Mouse (Mus musculus): ENCODE measurements around the gene Pcmt1.

Gene Pcmt1

DNA sequence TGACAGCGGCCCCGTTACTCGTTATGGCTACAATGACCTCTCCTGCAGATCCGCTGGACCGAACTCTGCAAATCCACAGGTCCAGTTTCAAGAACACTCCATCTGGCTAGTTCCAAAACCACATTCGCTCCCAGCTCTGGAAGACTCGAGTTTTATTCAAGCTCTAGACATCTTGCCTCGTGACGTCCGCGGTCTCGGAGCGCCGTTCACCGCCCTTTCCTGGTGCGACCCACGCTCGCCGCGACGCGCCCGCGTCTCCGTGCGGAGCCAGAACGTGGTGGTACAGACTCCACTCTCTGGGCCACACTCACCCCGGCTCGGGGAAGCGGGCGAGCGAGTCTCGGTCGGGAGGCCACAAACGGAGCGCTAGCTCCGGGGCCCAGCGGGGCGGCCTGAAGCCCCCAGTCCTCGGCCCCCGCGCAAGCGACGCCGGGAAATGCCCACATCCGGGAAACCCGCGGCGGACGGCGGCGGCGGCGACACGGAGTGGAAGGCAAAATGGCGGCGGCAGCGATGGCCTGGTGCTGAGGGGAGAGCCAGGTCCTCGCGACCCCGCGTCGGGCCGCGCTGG, at the start of gene Pcmt1, which contains the start of gene Lats1:
Pcmt1 (minus strand) TSS at position 406 of the 571 bp plus-strand sequence.
Lats1 (plus strand) TSS at position 484 of the 571 bp plus-strand sequence.
- peak; percentile 93 to 95 for DNase-seq

DNA sequence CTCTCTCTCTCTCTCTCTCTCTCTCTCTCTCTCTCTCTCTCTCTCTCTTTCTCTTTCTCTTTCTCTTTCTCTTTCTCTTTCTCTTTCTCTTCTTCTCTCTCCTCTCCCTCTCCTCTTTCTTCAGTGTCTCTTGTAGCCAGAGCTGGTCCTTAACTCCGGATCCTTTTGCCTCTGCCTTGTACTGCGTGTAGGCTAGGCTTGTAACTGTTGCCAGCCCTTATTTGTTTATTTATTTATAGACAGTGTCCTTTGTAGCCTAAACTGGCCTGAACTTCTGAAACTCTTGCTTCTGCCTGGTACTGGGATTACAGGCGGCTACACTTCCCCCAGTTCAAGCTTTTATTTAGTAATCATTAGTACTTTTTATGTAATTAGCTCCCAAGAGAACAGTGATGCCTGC, 46.1 kb upstream of the Pcmt1 start:
- no peak for DNase-seq

DNA sequence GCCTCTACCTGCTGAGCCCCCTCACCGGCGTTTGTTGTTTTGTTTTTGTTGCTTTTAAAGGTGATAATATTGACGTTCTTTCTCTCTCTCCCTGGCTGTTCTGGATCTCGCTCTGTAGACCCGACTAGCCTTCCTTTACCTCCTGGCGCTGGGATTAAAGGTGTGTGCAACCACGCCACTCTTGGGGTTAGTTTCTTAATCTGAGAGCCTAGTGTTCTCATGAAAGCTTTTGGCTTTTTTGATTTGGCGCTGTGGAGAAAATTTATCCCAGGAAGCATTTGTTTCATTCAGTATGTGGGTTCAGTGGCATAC, 45.5 kb upstream of the Pcmt1 start:
- no peak for DNase-seq

DNA sequence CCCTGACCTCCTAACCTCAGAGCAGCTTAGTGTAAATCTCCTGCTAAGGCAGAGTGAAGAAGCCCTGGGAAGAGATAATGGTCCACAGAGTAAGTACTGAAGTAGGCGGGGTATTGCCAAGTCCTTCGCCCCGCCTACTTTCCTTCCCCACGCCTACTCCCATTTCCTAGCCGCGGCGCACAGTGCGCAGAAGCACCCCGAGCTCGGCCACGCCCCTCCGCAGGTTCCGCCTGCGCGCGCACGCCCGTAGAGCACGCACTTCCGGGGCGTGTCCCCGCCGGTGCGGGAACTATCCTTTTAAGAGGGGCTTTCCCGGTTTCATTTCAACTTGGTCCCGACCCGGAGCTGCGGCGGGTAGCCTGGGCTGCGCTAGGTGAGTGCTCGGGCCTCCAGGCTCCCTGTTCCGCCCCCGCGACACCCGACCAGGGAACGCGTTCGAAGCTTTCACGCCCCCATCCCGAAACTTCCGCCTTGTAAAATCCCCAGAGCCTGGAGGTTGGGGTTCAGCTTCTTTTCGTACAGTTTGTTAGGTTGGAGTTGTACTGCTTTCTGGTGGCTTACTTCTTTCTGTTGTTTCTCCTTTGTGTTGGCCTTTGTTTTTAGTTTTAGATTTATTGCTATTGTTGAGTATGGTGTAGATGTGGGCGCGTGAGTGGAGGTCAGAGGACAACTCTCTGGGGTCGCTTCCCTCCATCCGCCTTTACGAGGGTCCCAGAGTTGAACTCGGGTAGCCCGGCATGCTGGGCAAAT, 45.0 kb upstream of the Pcmt1 start, which contains the start of gene Katna1:
Katna1 (plus strand) TSS at position 250 of the 750 bp plus-strand sequence.
- peak; percentile 97 to 98 for DNase-seq

DNA sequence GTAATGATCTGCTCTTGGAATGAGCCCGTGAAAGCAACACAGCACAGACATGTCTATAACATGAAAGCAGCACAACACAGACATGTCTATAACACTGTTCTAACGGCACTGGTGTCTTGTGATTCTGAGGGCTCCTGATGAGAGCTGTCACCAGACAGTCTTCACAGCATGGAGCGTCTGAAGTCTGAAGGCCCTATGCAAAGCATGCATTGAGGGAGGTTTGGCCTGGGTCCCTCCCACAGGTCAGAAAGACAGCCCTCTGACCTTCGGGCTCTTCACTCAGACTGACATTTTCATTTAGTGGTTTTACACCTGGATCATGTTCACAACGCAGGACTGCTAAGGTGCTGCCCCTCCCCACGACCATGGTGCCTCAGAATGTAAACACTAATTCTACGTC, 34.1 kb upstream of the Pcmt1 start:
- no peak for DNase-seq

DNA sequence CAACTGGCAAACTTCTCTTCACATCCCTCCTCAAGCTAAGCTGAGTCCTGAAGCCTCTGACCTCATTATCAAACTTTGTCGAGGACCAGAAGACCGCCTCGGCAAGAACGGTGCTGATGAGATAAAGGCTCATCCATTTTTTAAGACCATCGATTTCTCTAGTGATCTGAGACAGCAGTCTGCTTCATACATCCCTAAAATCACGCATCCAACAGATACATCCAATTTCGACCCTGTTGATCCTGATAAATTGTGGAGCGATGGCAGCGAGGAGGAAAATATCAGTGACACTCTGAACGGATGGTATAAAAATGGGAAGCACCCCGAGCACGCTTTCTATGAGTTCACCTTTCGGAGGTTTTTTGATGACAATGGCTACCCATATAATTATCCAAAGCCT, 31.6 kb upstream of the Pcmt1 start:
- no peak for DNase-seq

DNA sequence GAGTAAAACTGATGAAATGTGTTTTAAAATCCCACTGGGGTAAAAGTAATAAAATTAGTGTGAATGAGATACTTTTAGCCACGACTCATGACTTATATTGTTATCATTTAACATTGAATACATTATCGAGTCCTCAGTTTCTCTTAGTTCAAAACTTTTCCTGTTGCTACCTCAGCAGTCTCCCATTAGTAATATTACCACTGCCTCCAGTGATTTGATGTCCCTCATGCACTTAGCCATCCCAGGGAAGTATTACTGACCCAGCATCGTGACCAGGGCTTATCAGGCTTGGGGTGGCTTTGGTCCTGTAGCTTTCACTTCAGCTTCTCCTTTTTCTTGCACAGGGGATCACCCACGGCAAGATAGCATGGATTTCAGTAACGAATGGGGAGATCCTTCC, 29.2 kb upstream of the Pcmt1 start:
- DNase-seq, result no peak

DNA sequence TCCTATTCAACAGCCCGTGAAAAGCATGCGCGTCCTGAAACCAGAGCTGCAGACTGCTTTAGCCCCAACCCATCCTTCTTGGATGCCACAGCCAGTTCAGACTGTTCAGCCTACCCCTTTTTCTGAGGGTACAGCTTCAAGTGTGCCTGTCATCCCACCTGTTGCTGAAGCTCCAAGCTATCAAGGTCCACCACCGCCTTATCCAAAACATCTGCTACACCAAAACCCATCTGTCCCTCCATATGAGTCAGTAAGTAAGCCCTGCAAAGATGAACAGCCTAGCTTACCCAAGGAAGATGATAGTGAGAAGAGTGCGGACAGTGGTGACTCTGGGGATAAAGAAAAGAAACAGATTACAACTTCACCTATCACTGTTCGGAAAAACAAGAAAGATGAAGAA, 21.6 kb upstream of the Pcmt1 start:
- no peak for DNase-seq

DNA sequence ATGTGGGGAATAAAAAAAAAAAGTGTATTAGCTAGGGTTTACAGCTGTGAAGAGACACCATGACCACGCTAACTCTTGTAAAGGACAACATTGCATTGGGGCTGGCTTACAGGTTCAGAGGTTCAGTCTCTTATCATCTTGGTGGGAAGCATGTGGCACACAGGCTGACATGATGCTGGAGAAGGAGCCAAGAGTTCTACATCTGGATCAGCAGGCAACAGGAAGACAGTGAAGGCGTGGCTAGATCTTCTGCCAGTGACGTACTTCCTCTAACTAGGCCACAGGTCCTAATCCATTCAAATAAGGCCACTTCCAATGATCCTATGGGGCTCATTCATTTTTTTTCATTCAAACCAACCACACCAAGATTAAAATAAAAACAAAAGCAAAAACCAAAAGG, 19.2 kb upstream of the Pcmt1 start:
- DNase-seq, result no peak

DNA sequence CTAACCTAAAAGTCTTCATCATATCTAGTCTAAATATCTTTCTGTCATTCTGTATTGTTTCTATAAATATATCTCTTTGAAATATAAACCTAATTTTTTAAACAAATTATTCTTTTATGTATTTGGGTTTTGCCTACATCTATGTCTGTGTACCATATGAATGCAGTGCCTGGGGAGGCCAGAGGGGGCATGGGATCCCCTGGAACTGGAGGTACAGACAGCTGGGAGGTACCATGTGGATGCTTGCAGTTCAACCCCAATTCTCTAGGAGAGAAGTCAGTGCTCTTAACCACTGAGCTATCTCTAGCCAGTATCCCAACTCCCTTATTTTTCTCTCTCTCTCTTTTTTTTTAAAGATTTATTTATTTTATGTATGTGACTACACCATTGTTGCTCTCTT, 14.3 kb upstream of the Pcmt1 start:
- DNase-seq, result peak in 1 of 2 experiments; percentile 28

DNA sequence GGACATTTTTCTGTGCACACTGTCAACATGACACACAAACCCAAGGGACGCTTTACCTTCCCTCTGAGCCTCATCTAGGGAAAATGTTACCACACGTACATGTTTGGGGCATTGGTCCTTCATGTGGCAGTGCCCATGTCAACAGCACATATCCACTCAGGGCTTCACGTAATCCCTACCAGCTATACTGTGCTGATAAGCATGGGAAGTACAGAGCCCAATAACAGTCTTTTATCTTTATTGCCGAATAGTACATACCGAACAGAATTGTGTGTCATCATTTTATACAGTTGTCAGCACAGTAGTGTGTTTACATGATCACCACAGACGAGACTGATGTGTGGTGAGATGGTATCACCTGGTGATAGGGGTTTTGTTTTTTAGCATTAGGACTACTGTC, 6.0 kb upstream of the Pcmt1 start:
- no peak for DNase-seq

DNA sequence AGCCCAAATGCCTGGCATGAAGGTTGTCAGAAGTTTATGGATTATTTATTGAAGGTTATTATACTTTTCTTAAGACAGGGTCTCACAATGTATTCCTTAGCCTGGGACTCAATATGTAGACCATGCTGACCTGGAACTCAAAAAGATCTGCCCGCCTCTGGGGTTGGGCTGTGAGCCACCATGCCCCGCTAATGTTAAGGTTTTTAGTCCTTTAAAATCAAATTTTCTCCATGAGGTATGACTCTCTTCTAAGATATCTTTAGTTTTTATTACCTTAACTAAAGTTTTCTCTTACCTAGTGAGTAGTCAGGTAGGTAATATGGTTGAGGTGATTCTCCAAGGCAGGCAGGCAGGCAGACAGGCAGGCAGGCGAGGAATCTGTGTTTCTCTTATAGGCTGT, 1.3 kb upstream of the Pcmt1 start:
- DNase-seq, result no peak

DNA sequence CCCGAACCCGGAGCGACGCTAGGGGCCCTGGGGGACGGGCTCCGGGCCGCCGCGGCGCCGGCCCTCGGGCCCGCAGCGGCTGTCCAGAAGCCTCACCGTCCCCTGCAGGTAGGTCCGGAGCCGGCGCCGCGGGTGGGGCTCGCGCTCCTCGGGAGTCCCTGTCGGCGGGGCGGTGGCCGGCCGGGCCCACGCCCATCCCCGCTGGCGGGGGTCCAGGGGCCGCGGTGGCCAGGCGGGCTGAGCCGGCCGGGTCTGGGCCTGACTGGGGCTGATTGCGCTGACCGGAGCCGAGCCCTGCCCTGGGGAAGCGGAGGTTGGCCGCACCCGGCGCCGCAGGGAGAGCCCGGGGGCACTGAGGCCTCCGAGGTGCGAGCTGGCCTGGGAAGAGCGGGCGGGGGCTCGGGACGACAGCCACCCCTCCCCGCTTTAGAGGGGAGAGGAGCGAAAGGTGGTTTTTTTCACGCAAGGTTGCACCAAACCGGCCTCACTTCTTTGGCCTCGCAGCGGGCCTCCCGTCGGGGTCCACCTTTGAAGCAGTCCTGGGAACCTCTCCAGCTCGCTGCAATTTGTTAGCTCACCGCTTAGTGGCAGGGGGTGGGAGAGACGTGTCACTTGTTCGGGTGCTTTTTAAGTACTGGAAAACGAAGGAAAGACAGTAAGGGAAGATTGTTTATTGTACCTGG, 548 bp upstream of the Pcmt1 start:
- peak; percentile 83 to 90 for DNase-seq

DNA sequence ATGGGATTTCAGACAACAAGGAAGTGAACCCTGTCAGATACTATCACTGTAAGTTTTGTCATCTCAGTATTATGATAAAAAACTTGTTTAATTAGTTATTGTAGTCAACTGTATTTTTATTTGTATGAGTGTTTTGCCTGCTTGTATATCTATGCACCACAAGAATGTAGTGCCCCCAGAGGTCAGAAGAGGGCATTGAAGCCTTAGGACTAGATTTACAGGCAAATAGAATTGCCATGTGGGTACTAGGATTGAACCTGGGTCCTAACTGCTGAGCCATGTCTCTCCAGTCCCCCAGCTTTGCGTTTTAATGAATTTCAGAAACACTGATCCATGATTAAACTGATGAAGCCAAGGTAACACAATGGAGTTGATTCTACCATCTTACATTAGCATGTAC, 7.3 kb downstream of the Pcmt1 start:
- DNase-seq, result peak; percentile 19 to 35

DNA sequence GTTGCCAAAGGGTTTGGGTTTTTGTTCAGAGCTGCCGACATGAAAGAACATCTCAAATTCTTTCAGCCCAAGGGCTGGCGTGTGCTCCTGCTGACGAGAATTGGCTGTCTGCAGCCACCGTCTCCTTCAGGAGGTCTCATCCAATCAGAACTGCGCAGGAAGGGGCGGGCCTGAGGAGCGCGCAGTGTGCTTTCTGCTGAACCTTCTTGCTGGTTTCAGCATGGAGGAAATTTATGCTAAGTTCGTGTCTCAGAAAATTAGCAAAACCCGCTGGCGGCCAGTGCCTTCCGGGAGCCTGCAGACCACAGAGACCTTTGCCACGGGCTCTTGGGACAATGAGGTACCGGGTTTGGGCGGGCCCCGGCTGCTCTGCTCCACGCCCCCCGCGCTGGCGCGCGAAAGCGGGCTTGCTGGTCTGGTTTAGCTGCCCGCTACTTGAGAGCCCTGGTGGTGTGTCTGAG, 13.6 kb downstream of the Pcmt1 start, which contains the start of gene Nup43:
Nup43 (plus strand) TSS at position 162 of the 461 bp plus-strand sequence.
- DNase-seq, result peak; percentile 95 to 97

DNA sequence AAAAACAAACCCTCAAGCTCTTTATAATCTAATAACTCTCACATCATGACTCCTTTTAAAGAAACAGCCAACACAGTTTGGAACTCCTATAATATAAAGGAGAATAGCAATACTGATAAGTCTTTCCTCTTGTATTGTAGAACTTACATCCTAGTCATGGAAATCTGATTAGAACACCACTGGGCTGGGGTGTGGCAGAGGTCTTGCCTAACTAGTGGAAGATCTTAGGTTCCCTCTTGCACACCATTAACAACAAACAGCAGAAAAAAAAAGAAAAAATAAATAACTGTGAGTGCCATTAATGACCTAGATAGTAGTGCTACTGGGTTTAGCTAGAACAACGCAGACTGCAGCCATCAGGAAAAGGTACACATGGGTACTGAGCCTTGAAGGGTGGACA, 16.0 kb downstream of the Pcmt1 start:
- no peak for DNase-seq

DNA sequence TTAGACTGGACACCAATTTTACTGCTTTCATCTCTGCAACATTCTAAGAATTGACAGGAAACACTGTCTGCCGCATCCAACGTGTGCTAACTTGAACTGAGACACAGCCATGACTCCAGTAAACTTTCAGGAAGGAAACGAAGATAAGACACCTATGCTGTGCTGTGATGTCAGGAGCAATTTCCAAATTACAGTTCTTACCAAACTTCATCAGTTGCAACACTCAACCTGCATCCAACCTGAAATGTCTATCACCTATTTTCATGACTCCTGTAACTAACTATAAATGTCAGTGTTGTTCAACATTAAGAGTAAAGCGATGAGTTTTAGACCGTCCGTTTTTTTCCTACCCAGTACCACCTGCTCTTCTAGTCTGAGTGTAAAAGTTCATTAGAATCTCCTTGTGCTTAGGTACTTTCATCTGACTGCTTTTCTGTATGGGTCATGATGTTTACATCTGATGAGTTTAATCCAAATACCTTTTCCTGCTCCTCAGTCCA, 16.9 kb downstream of the Pcmt1 start:
- no peak for DNase-seq

DNA sequence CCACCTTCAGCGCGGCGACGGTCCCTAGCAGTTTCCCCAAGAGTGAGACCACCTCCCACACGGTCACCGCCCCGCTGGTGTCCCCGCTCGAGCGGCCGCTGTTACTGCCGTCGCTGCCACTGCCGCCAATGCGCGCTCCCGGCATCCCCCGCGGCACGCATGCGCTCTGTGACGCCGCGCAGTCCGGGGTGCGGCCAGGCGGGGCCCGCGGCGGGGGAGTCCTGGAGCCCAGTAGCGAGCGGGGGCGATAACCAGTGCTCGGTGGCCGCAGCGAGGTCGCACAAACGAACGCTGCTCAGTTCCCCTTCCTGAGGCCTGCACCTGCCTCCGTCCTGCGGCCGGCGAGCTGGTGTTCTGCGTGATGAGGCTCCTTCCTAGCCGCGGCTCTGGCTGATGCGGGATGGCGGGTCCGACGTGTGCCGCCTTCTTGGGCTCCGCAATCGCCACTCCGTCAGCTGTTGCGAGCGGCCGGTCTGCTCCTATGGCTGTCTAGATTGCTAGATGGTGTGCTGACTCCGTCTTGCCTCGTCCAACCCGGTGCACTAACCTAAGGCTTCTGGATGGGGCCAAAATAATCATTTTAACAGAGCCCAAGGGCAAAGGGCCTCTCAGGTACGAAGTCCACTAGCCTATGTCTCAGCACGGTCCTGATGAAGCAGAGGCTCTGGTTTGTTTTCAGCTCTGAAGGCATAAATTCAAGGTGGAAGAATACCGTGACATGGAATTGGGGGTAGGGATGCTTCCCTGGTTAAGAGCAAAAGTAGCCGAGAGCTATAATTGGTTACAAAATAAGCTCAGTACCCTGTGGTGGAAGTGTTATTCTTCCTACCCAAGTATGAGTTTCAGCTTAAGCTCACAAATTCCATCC, 17.5 kb downstream of the Pcmt1 start:
- DNase-seq, result peak; percentile 93 to 96

DNA sequence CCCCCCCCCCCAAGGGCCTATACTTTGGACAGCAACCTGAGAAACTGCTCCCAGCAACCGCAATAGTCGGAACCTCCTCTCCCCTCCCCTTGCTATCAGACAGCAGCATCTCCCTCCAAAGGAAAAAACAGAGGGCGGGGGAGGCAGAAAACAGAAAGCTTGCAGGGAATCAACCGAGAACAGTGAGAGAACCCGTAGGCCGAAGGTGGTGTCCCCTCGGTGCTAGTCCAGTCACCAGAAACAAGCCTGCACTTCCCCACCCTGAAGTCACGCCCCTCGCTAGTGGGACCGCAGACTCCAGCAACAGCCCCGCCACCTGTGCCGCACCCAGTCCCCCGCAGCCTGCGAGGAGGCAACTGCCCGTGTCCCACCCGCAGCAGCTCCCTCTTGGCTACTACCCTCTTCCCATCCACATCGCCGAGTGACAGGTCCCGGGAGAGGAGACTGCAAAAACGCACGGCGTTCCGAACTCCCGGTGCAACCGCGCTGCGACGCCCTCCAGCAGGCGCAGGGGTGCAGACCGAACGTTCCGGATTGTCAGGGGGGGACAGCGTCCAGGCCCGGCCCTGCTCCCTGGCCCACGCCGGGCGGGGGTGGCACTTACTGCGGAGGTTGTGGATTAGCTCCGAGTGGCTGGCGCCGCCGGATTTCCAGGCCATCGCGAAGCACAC, 18.3 kb downstream of the Pcmt1 start:
- DNase-seq, result no peak

DNA sequence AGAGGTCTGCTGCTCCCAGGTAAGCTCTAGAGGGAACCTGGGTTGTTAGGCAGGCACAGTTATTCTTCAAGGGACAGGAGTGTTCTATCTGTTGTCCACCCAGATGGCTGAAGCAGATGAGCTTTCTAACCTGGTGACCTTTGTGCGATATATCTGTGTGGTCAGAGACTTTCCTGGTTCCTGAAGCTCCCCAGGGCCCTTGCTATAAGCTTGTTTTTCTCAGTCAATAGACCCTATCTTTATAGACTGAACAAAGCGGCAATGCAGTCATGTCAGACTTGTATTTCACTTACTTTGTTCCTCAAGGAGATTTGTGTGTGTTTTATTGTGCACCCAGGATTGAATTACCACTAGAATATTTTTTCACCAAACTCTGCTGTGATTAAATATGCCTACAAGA, 29.9 kb downstream of the Pcmt1 start:
- no peak for DNase-seq

DNA sequence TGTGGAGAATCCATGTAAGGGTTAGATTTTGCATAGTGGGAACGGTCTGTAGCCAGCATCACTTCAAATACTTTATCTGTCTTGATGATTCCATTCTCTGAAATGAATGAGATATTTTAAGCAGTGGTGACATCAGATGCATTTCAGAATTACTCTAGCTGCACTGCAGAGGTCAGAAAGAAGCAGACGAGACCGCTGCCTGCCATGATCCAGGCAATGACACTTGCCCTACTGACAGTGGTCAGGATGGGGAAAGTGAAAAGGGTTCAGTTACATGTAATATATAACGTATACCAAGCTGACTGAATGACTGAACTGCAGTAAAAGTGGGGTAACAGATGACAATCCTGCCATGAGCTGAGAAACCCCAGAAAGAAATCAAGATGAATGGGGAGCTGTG, 31.9 kb downstream of the Pcmt1 start:
- no peak for DNase-seq

DNA sequence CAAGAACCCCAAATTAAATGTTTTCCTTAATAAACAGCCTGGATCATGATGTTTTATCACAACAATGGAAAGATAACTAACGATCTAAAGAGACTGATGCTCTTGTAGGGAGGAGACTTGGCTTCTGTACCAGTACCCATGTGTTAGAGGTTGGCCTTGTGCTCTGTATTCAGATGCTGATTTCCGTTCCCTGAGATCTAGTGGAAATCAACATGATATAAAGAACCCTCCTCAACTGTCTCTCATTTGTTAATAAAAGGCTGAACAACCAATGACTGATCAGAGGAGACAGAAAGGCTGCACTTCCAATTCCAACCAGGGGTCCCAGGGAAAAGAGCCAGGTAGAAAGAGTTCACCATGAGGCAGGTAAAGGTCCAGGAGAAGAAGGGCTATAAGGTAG, 35.0 kb downstream of the Pcmt1 start:
- DNase-seq, result no peak
